Mouse (Mus musculus) embryonic facial prominence, embryonic 14.5 days (tissue): ENCODE data around the gene Hist1h3b. TPM values are rescaled to one million over a fixed set of nuclear protein-coding genes. Genes with fewer than 3 reads are reported as not detected.
"Not testable (repeated sequence)": the region's sequence is repeated elsewhere in the genome, so short reads cannot be mapped to it uniquely, and the experiment has no call there.

ENCODE experiments used
- ATAC-seq: fragments of 200-750 bp; cut with Nextera tagmentation; 2 replicates; pipeline ENCODE4 v1.8.0; 2017; ENCODE audit warnings: low read depth, moderate number of reproducible peaks, moderate TSS enrichment
- DNase-seq: peaks from one replicate; pipeline ENCODE4 v3.0.0-alpha.2; 2015; ENCODE audit warnings: low spot score
- H3K27ac ChIP-seq: fragments of 300-500 bp; sonication (generic); replicated peaks from 2 replicates; pipeline ENCODE4 v1.5.1; 2014; ENCODE audit warnings: low read depth, mild to moderate bottlenecking, low read length, moderate library complexity
- H3K27me3 ChIP-seq: fragments of 300-500 bp; sonication (generic); replicated peaks from 2 replicates; pipeline ENCODE4 v1.6.1; 2014; ENCODE audit warnings: low read length; ENCODE audit not compliant: control insufficient read depth, insufficient read depth
- H3K36me3 ChIP-seq: fragments of 300-500 bp; sonication (generic); 2 replicates; pipeline ENCODE4 v1.6.1; 2014; ENCODE audit warnings: low read length, mixed read lengths; ENCODE audit not compliant: control insufficient read depth, insufficient read depth
- H3K4me1 ChIP-seq: fragments of 300-500 bp; sonication (generic); 2 replicates; pipeline ENCODE4 v1.6.1; 2014; ENCODE audit warnings: antibody characterized with exemption, low read length; ENCODE audit not compliant: control insufficient read depth, insufficient read depth
- H3K4me2 ChIP-seq: fragments of 300-500 bp; sonication (generic); 2 replicates; pipeline ENCODE4 v1.6.1; 2014; ENCODE audit warnings: low read depth, mild to moderate bottlenecking, low read length, moderate library complexity, mixed read lengths
- H3K4me3 ChIP-seq: fragments of 300-500 bp; sonication (generic); 2 replicates; pipeline ENCODE4 v1.5.1; 2014; ENCODE audit warnings: low read depth, mild to moderate bottlenecking, low read length
- H3K9ac ChIP-seq: fragments of 300-500 bp; sonication (generic); 2 replicates; pipeline ENCODE4 v1.6.1; 2014; ENCODE audit warnings: low read depth, mild to moderate bottlenecking, low read length, moderate library complexity, mixed read lengths
- H3K9me3 ChIP-seq: fragments of 300-500 bp; sonication (generic); 2 replicates; pipeline ENCODE4 v1.6.1; 2016; ENCODE audit warnings: low read length; ENCODE audit not compliant: control insufficient read depth
- WGBS: fragments of 180-500 bp; shearing (Covaris S2); extraction: QIAGEN DNeasy Blood & Tissue Kit; methylation state at CpG from one replicate; pipeline ENCODE4 v1.1.7; 2014; 5-methylcytosine and 5-hydroxymethylcytosine counted together
- polyA plus RNA-seq: library from polyadenylated mRNA; unstranded; fragments of >200 nt; fragmentation: Nextera tagmentation; extraction: Ambion mirVana; gene quantifications from 2 replicates; pipeline ENCODE4 v1.2.1, GENCODE M21; 2014

Hist1h3b gene
- polyA plus RNA-seq, result 6.6 and 11.5 TPM in 2 replicates

DNA sequence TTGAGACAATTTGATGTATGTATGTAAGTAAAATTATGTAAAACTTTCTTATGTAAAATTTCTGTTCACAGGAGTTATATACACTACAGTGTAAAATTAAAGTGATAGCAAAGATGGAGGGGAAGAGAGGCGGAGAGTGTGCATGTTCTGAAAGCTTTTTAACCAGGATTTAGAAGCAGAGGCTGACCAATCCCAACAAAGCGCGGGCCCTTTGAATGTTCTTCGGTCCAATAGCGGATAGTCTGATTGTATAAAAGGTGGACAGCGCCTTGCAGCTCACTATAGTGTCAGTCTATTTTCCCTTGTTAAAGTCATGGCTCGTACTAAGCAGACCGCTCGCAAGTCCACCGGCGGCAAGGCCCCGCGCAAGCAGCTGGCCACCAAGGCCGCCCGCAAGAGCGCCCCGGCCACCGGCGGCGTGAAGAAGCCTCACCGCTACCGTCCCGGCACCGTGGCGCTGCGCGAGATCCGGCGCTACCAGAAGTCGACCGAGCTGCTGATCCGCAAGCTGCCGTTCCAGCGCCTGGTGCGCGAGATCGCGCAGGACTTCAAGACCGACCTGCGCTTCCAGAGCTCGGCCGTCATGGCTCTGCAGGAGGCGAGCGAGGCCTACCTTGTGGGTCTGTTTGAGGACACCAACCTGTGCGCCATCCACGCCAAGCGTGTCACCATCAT, at the start of gene Hist1h3b:
Hist1h3b (plus strand) TSS at position 201 of the 675 bp plus-strand sequence.
- WGBS, result under 1% methylated on average over 13 of the region's 47 CpGs

DNA sequence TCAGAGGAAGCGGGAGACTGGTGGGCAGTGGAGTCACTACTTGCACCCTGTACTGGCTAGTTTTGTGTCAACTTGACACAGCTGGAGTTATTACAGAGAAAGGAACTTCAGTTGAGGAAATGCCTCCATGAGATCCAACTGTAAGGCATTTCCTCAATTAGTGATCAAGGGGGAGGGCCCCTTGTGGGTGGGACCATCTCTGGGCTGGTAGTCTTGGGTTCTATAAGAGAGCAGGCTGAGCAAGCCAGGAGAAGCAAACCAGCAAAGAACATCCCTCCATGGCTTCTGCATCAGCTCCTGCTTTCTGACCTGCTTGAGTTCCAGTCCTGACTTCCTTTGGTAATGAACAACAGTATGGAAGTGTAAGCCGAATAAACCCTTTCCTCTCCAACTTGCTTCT, 49.3 kb upstream of the Hist1h3b start:
- H3K36me3 ChIP-seq, DNase-seq, ATAC-seq: not testable (repeated sequence)

More for the DNA sequence above, at the start of gene Hist1h3b:
- not testable (repeated sequence) for H3K27me3 ChIP-seq, H3K36me3 ChIP-seq, H3K9me3 ChIP-seq, H3K4me1 ChIP-seq
- Histone ChIP-seq H3K27ac (peak within 1 kb of the TSS; percentile 95), H3K9ac (peak within 1 kb of the TSS; percentile 73), H3K4me2 (peak within 1 kb of the TSS; percentile 63), H3K4me3 (peak within 1 kb of the TSS; percentile 44)
- DNase-seq (peak; percentile 99), ATAC-seq (peak; percentile 88)

DNA sequence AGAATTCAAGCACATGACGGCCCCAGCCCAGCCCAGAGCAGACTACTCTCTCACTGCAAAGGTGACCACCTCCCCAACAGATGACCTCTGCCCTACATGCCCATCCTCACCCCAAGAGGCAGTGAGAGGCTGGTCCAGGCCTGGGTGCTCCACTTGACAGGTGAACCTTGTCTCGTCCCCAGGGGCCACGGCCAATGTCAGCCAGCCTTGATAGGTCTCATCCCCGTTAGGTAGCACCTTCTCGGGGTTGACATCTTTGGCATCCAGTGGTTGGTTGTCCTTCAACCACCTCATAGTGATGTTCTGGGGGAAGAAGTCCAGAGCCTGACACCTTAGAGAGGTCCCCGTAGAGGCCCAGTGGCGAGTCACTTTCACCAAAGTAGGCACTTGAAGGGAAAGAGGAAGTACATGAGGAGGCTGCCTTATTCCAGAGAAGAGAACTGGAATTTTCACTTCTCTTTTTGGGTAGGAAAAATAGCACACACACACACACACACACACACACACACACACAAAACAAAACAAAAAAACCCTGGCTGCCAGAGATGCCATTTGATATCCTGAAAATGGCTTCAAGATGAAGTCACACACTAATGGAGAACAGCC, 46.2 kb upstream of the Hist1h3b start:
- peaks cover 10% of the 10 kb centered on the region; the same call in 1 of the 2 replicates for H3K4me1 ChIP-seq
- no peak overlapping the region for H3K9ac ChIP-seq
- H3K27me3 ChIP-seq, result no peaks in the 10 kb centered on the region
- 89% methylated on average over 7 of the region's 7 CpGs for WGBS
- H3K27ac ChIP-seq, result no peak overlapping the region
- H3K36me3 ChIP-seq, result no peaks in the 10 kb centered on the region
- no peak for ATAC-seq
- no peak overlapping the region for H3K4me2 ChIP-seq
- no peaks in the 10 kb centered on the region for H3K9me3 ChIP-seq
- DNase-seq, result no peak
- H3K4me3 ChIP-seq, result no peak overlapping the region

More for the DNA sequence above, 49.3 kb upstream of the Hist1h3b start:
- not testable (repeated sequence) for H3K9me3 ChIP-seq, H3K4me2 ChIP-seq, H3K27ac ChIP-seq, H3K27me3 ChIP-seq, H3K4me3 ChIP-seq, H3K4me1 ChIP-seq, H3K9ac ChIP-seq
- WGBS, result 76% methylated on average over 2 of the region's 2 CpGs

DNA sequence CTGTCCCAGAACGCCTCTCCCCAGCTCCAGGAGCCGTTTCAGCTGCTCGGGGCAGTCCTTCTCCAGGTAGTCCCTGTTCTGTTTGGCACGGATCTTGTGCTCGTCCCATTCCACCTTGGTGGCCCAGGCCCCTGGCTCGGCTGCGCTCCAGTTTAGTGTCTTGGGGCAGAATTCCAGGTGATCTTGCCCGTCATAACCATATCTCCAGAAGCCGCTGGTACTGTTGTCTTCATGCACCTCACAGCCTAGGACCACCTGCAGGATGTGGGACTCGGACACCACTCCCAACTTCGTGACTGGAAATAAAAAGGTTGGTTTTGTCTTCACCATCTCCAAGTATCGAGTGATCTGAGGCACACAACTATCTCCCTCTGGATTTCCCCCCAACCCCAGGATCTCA, 45.3 kb upstream of the Hist1h3b start:
- no peak for DNase-seq
- Histone ChIP-seq H3K36me3 (no peaks in the 10 kb centered on the region), H3K4me1 (peaks cover 10% of the 10 kb centered on the region; the same call in 1 of the 2 replicates), H3K9ac (no peak overlapping the region), H3K27me3 (no peaks in the 10 kb centered on the region), H3K27ac (no peak overlapping the region), H3K9me3 (no peaks in the 10 kb centered on the region), H3K4me2 (no peak overlapping the region), H3K4me3 (no peak overlapping the region)
- no peak for ATAC-seq
- WGBS, result 89% methylated on average over 12 of the region's 12 CpGs

DNA sequence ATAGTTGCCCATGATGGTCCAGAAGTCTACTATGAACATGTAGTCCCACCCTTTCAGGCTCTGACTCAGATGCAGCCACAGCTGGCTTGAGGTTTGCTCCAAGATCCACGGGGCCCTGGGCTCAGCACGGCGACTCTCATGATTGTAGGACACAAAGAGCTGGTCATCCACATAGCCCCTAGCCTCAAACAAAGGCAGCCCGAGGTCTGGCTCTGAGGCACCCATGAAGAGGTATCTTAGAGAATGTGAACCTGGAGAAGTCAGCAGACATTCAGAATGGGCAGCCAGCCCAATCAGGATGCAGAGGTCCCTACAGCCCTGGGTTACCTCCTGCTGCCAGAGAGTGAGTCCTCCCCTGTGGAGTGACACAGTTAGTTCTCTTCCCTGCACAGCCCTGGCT, 44.0 kb upstream of the Hist1h3b start:
- Histone ChIP-seq H3K9me3 (no peaks in the 10 kb centered on the region), H3K9ac (no peak overlapping the region), H3K36me3 (no peaks in the 10 kb centered on the region), H3K4me3 (no peak overlapping the region), H3K4me2 (no peak overlapping the region), H3K27ac (no peak overlapping the region), H3K27me3 (no peaks in the 10 kb centered on the region), H3K4me1 (peaks cover 10% of the 10 kb centered on the region; the same call in 1 of the 2 replicates)
- ATAC-seq, result no peak
- DNase-seq, result no peak
- WGBS, result 80% methylated on average over 4 of the region's 4 CpGs

DNA sequence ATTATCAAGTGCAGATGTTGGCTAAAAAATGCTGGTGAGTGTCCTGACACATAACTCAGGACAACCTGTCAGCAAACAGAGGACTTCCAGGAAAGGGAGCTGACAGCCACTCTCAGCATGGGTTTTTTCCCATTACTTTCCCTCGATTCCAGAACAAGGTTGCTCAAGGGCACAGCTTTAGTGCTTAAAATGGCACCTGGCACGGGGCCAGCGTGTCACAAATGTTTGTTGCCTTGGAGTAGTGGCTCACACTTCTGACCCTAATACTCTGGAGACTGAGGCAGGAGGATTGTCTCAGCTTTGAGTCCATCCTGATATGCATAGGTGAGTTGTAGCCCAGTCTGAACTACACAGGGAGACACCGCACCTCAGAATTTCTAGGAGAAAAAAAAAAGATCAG, 43.4 kb upstream of the Hist1h3b start:
- Histone ChIP-seq H3K27me3 (no peaks in the 10 kb centered on the region), H3K9me3 (no peaks in the 10 kb centered on the region), H3K9ac (no peak overlapping the region), H3K4me2 (no peak overlapping the region), H3K4me1 (peaks cover 10% of the 10 kb centered on the region; the same call in 1 of the 2 replicates), H3K36me3 (no peaks in the 10 kb centered on the region), H3K4me3 (no peak overlapping the region), H3K27ac (no peak overlapping the region)
- 52% methylated on average over 4 of the region's 4 CpGs for WGBS
- ATAC-seq (no peak), DNase-seq (no peak)

DNA sequence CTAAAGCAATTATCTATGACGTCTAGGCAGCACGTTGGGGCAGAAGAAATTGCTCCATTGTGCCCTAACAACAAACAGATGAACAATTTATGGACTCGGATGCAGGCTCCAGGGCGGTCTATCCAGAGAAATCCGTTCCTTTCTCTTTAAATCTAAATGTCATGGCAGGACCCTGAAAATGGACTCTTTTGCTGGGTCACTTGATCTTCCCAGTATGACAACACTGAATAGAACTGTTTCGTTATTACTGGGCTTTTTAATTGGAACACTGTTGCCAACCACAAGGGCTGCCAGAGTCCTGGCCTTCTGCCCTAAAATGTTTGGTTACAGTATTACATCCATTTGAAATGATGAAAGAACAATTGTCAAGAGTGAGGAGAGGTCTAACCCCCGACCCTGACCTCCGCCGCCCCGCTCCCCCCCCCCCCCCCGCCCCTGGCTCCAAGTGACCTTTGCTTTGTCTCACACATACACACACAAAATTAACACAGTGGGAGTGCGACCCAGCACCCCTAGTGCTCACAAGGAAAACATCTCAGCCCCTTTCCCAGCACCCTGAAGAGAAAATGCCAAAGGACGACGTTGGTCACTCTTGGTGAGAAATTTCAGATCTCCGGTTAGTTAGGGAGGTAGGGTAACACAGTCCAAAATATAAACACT, 42.2 kb upstream of the Hist1h3b start:
- Histone ChIP-seq H3K27ac (no peak overlapping the region), H3K36me3 (no peaks in the 10 kb centered on the region), H3K9me3 (no peaks in the 10 kb centered on the region), H3K27me3 (no peaks in the 10 kb centered on the region), H3K9ac (peak overlapping the region; percentile 66), H3K4me1 (peaks cover 10% of the 10 kb centered on the region; the same call in 1 of the 2 replicates), H3K4me3 (peak overlapping the region; percentile 46), H3K4me2 (peak overlapping the region; percentile 86)
- 17% methylated on average over 14 of the region's 15 CpGs for WGBS
- peak; percentile 29 for DNase-seq
- ATAC-seq, result 0 out of 2 replicates have a peak, but pooled peaks have one; percentile 33

DNA sequence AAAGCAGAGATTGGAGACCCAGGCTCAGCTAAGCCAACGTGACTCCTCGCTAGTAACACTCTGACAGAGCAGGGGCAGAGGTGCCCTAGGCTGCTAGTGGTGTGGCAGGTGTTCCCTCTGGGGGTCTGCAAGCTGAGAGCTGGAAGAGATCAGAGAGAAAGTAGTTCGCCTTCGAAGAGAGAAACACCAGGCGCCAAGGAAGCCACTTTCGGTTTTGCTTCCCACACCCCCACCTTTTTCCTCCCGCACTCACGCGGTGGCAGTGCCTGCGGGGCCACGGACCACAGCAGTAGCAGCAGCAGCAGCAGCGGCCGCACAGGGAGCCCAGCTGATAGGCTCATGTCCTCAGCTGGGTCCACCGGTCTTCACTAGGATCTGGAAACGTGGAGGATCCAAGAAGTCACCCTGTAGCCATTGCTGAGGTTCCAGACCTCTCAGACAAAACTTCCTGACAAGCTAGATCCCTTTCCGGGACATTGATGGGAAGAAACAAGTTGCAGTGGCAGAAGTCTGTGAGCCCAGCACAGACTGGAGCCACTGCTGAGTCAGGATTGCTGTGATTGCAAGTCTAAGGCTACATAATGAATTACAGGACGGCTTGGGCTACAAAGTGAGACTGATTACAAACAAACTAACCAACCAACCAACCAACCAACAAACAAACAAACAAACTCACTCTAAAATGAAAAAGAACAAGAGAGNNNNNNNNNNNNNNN, 41.5 kb upstream of the Hist1h3b start, which contains the start of gene Hfe:
Hfe (minus strand) TSS at position 481 of the 716 bp plus-strand sequence.
- Histone ChIP-seq H3K4me2 (peak within 1 kb of the TSS; percentile 86), H3K9me3 (no peaks in the 10 kb centered on the region), H3K4me1 (peaks cover 10% of the 10 kb centered on the region; the same call in 1 of the 2 replicates), H3K27me3 (no peaks in the 10 kb centered on the region), H3K36me3 (no peaks in the 10 kb centered on the region), H3K9ac (peak within 1 kb of the TSS; percentile 66), H3K4me3 (peak within 1 kb of the TSS; percentile 46), H3K27ac (no peak within 1 kb of the TSS)
- peak; percentile 64 for DNase-seq
- WGBS, result 5% methylated on average over 13 of the region's 17 CpGs
- ATAC-seq, result peak; percentile 41; the same call in 1 of the 2 replicates
